Mouse (Mus musculus): ENCODE data around the gene Tnfrsf21. TPM values are rescaled to one million over a fixed set of nuclear protein-coding genes. Genes with fewer than 3 reads are reported as not detected.
A peak's percentile ranks its signal among the peaks of the same experiment; 100 is the strongest.

The Tnfrsf21 gene
- polyA plus RNA-seq, 1 experiment from 2014 or later = 16.5 TPM

- WGBS = 84% methylated on average over 7 of the region's 7 CpGs
- Histone ChIP-seq H3K36me3 (no peaks in the 10 kb centered on the region), H3K4me1 (replicated peaks) (no peaks in the 10 kb centered on the region), H3K27ac (no peak overlapping the region), H3K9me3 (no peaks in the 10 kb centered on the region), H3K9ac (no peak overlapping the region), H3K4me3 (replicated peaks) (no peak overlapping the region), H3K27me3 (replicated peaks) (no peaks in the 10 kb centered on the region), H3K4me2 (replicated peaks) (no peak overlapping the region)
- no peak for ATAC-seq
Observed at GRCm38 (mm10) chr17:43000598-43000997, 15.8 kb upstream of the Tnfrsf21 start.

DNA sequence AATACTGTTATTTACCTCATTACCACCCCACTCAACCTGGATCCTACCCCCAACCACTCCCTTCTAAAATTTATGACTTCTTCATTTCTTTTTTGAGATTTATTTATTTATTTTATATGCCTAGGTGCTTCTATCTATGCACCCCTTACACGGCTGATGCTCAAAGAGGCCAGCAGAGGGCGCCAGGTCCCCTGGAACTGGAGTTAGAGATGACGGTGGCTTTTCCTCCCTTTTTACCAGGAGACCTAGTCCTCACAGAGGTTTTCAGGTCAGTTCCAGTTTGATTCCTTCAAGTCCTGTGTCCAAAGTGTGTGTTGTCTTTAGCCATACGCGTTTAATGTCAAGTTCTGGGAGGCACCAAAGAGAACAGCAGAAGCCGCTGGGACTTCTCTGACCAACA is 3.6 kb upstream of the Tnfrsf21 start:
- H3K4me2 ChIP-seq (replicated peaks) = no peak overlapping the region
- 22% methylated on average over 6 of the region's 6 CpGs for WGBS
- H3K4me1 ChIP-seq (replicated peaks) = no peaks in the 10 kb centered on the region
- H3K27ac ChIP-seq = no peak overlapping the region
- no peak for ATAC-seq
- no peaks in the 10 kb centered on the region for H3K9me3 ChIP-seq
- no peaks in the 10 kb centered on the region for H3K36me3 ChIP-seq
- H3K27me3 ChIP-seq (replicated peaks) = no peaks in the 10 kb centered on the region
- H3K9ac ChIP-seq = no peak overlapping the region
- no peak overlapping the region for H3K4me3 ChIP-seq (replicated peaks)

DNA sequence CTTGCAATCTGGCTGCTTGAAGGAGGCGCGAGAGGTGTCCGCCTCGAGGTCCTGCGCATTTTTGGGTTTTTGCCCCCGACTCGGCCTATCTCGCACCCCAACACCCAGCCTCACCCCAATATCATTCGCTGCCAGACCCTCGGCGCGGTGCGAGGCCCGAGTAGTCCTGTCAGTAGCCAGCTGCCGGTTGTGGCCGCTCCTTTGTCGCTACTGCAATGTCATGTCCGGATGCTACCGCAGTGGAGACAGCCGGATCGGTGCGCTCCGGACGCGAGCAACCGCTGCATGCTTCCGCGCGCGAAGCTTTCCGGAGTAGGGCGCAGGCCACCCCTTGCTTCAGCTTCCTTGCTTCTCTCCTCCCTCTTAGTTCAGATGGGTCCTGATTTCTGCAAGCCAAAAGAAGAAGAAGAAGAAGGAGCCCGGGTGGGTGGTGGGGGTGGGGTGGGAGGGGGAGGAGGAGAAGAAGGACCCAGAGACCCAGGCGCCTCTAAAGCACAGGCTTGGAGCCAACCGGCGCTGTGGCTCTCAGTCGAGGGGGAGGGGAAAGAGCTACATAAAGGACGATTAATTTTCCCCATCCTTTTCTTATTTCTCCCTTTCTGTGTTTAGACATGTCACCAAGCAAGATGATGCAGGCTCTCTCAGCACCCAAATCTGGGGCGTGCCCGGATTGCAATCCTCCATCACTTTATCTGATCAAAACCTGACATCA is 1.1 kb downstream of the Tnfrsf21 start:
- ATAC-seq = peak; percentile 50
- H3K27ac ChIP-seq = peak overlapping the region; percentile 36
- WGBS = 2% methylated on average over 40 of the region's 40 CpGs

GRCm38 (mm10) chr17:43018071-43018470 is 1.7 kb downstream of the Tnfrsf21 start:
- H3K4me3 ChIP-seq (replicated peaks) = peak overlapping the region; percentile 86
- no peaks in the 10 kb centered on the region for H3K36me3 ChIP-seq
- no peak overlapping the region for H3K27ac ChIP-seq
- H3K27me3 ChIP-seq (replicated peaks) = no peaks in the 10 kb centered on the region
- H3K4me2 ChIP-seq (replicated peaks) = peak overlapping the region; percentile 99
- H3K9ac ChIP-seq = no peak overlapping the region
- no peak for ATAC-seq
- H3K4me1 ChIP-seq (replicated peaks) = no peaks in the 10 kb centered on the region
- no peaks in the 10 kb centered on the region for H3K9me3 ChIP-seq

More for the DNA sequence above, 1.1 kb downstream of the Tnfrsf21 start:
- peak overlapping the region; percentile 86 for H3K4me3 ChIP-seq (replicated peaks)
- no peaks in the 10 kb centered on the region for H3K4me1 ChIP-seq (replicated peaks)
- no peaks in the 10 kb centered on the region for H3K36me3 ChIP-seq
- peak overlapping the region; percentile 73 for H3K9ac ChIP-seq
- no peaks in the 10 kb centered on the region for H3K9me3 ChIP-seq
- peak overlapping the region; percentile 99 for H3K4me2 ChIP-seq (replicated peaks)
- no peaks in the 10 kb centered on the region for H3K27me3 ChIP-seq (replicated peaks)

DNA sequence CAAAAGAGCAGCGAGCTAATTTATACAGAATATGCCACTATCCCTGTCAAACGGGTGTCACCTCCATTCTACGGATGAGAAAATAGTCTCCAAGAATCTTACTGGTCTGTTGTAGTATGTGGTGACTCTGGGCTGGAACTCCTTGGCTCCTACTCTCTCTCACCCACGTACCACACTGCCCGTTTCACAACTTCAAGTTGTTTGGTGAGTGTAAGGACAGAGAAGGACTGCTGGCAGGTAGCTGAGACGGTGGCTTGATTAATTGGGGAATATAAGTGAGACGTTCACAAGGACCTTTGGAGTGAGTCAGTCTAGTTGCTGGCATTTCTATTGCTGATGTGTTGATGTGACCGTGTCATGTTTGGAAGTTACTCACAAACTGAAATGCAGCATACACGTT is 3.3 kb downstream of the Tnfrsf21 start:
- Histone ChIP-seq H3K4me2 (replicated peaks) (no peak overlapping the region), H3K27me3 (replicated peaks) (no peaks in the 10 kb centered on the region), H3K9me3 (no peaks in the 10 kb centered on the region), H3K27ac (no peak overlapping the region), H3K36me3 (no peaks in the 10 kb centered on the region), H3K4me3 (replicated peaks) (no peak overlapping the region), H3K4me1 (replicated peaks) (no peaks in the 10 kb centered on the region), H3K9ac (no peak overlapping the region)
- ATAC-seq = no peak
- 92% methylated on average over 9 of the region's 9 CpGs for WGBS

DNA sequence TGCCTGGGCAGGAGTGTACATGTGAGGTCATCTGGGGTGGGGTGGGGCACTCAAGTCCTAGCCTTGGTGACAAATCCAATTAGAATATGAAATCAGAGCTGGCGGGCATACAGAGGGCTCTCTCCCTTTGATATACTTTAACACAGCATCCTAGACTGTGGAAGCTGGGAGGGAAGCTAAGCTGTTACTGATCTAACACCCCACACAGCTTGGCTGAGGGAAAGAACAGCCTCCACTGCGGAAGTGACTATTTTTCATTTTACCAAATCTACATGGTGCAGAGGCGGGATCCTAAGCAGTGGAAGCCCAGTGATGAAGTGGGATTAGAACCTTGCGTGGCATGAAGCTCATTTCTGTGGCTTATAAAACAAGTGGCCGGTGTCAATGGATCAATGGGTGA is 4.7 kb downstream of the Tnfrsf21 start:
- no peaks in the 10 kb centered on the region for H3K4me1 ChIP-seq (replicated peaks)
- ATAC-seq = no peak
- H3K9ac ChIP-seq = no peak overlapping the region
- H3K9me3 ChIP-seq = no peaks in the 10 kb centered on the region
- H3K4me3 ChIP-seq (replicated peaks) = no peak overlapping the region
- H3K27me3 ChIP-seq (replicated peaks) = no peaks in the 10 kb centered on the region
- no peaks in the 10 kb centered on the region for H3K36me3 ChIP-seq
- no peak overlapping the region for H3K27ac ChIP-seq
- 92% methylated on average over 5 of the region's 5 CpGs for WGBS
- H3K4me2 ChIP-seq (replicated peaks) = no peak overlapping the region

DNA sequence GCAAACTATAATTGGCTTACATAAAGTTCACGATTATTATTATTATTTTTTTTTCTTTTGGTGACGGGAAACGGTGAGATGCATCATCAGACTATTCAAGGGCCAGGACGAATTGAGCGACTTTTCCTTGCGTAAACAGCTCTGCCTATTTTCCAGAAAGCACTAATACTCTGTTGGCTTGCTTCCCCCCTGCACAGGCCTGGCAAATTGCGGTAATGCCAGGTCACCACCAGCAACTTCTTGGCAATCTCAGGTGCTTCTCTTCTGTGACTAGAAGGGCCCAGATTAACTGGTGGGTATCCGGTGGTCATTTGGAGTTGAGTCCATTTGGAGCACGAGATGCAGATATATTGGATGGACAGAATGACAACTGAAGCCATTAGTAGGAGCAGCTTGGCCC is 5.7 kb downstream of the Tnfrsf21 start:
- H3K4me1 ChIP-seq (replicated peaks) = no peaks in the 10 kb centered on the region
- no peak overlapping the region for H3K4me2 ChIP-seq (replicated peaks)
- WGBS = 88% methylated on average over 9 of the region's 9 CpGs
- H3K9ac ChIP-seq = no peak overlapping the region
- no peak overlapping the region for H3K4me3 ChIP-seq (replicated peaks)
- H3K36me3 ChIP-seq = no peaks in the 10 kb centered on the region
- no peaks in the 10 kb centered on the region for H3K9me3 ChIP-seq
- no peaks in the 10 kb centered on the region for H3K27me3 ChIP-seq (replicated peaks)
- no peak for ATAC-seq
- no peak overlapping the region for H3K27ac ChIP-seq

GRCm38 (mm10) chr17:43023637-43024217 is 7.4 kb downstream of the Tnfrsf21 start:
- H3K27ac ChIP-seq = no peak overlapping the region
- H3K4me2 ChIP-seq (replicated peaks) = no peak overlapping the region
- ATAC-seq = no peak
- no peaks in the 10 kb centered on the region for H3K4me1 ChIP-seq (replicated peaks)
- no peaks in the 10 kb centered on the region for H3K27me3 ChIP-seq (replicated peaks)
- no peaks in the 10 kb centered on the region for H3K9me3 ChIP-seq
- H3K4me3 ChIP-seq (replicated peaks) = no peak overlapping the region
- WGBS = 78% methylated on average over 12 of the region's 12 CpGs
- H3K36me3 ChIP-seq = no peaks in the 10 kb centered on the region
- no peak overlapping the region for H3K9ac ChIP-seq

DNA sequence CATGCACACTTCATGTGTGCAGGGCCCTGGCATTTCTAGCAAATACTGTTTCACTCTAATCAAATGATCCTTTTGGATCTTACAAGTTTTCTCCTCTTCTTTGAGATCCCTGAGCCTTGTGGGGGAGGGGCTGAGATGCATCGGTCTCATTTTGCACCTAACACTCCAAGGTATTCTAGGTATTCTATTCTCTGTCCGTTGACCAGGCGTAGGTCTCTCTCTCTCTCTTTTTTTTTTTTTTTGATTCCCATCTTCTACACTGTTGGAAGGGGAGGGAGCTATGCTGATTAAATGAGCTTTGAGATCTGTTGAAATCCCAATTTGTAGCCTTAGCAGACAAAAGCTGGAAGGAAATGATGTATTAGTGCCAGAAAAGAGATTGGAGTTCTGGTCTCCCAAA is 8.2 kb downstream of the Tnfrsf21 start:
- no peaks in the 10 kb centered on the region for H3K27me3 ChIP-seq (replicated peaks)
- no peaks in the 10 kb centered on the region for H3K4me1 ChIP-seq (replicated peaks)
- H3K27ac ChIP-seq = no peak overlapping the region
- WGBS = 76% methylated on average over 3 of the region's 3 CpGs
- no peak overlapping the region for H3K4me2 ChIP-seq (replicated peaks)
- no peak overlapping the region for H3K4me3 ChIP-seq (replicated peaks)
- no peak for ATAC-seq
- no peaks in the 10 kb centered on the region for H3K36me3 ChIP-seq
- H3K9ac ChIP-seq = no peak overlapping the region
- no peaks in the 10 kb centered on the region for H3K9me3 ChIP-seq

DNA sequence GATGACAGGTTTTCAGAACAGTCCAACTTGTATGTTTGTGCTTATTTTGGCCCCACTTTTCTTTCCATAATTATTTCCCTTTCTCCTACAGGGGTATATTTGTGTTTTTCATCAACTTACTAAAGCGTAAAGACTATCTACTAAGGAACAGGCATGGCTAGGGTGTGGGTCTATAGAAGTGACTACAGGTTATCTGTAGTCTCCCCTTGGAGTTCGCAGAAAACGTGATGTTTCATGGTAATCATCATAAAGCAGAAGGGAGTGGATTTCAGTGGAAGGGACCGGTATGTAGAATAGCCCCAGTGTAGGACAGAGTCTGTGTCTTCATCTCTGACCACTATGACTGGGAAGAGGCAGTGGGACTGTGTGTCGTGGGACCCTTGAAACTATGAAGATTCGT is 8.7 kb downstream of the Tnfrsf21 start:
- H3K4me1 ChIP-seq (replicated peaks) = no peaks in the 10 kb centered on the region
- no peaks in the 10 kb centered on the region for H3K36me3 ChIP-seq
- H3K27ac ChIP-seq = no peak overlapping the region
- H3K4me2 ChIP-seq (replicated peaks) = no peak overlapping the region
- WGBS = 87% methylated on average over 6 of the region's 6 CpGs
- ATAC-seq = peak; percentile 63; the same call in 1 of the 2 replicates
- no peaks in the 10 kb centered on the region for H3K27me3 ChIP-seq (replicated peaks)
- H3K4me3 ChIP-seq (replicated peaks) = no peak overlapping the region
- no peaks in the 10 kb centered on the region for H3K9me3 ChIP-seq
- H3K9ac ChIP-seq = no peak overlapping the region

- H3K4me1 ChIP-seq (replicated peaks) = no peaks in the 10 kb centered on the region
- H3K9ac ChIP-seq = no peak overlapping the region
- H3K4me3 ChIP-seq (replicated peaks) = no peak overlapping the region
- H3K36me3 ChIP-seq = no peaks in the 10 kb centered on the region
- H3K27ac ChIP-seq = no peak overlapping the region
- H3K9me3 ChIP-seq = no peaks in the 10 kb centered on the region
- no peaks in the 10 kb centered on the region for H3K27me3 ChIP-seq (replicated peaks)
- 90% methylated on average over 22 of the region's 22 CpGs for WGBS
- no peak for ATAC-seq
- no peak overlapping the region for H3K4me2 ChIP-seq (replicated peaks)
Observed at GRCm38 (mm10) chr17:43025819-43026593, 9.7 kb downstream of the Tnfrsf21 start.

DNA sequence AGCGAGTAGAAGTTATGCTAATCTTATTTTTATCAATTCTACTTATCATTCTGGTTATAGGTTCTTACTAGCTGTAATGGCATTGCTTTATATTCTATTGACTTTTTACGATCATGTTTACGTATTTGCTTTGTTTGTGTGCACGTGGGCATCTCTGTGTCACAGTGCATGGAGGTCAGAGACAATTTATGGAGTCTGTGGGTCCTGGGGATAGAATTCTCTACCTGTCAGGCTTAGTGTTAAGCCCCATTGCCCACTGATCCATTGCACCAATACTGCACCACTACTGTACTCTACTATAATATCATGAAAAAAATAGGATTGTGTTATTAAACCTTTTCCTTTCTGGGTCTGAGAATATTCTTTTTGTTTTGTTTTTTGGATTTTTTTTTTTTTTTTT is 10.4 kb downstream of the Tnfrsf21 start:
- no peak for ATAC-seq
- no peaks in the 10 kb centered on the region for H3K27me3 ChIP-seq (replicated peaks)
- H3K4me2 ChIP-seq (replicated peaks) = no peak overlapping the region
- H3K36me3 ChIP-seq = no peaks in the 10 kb centered on the region
- WGBS = 77% methylated on average over 4 of the region's 4 CpGs
- no peak overlapping the region for H3K9ac ChIP-seq
- no peak overlapping the region for H3K27ac ChIP-seq
- H3K4me3 ChIP-seq (replicated peaks) = no peak overlapping the region
- no peaks in the 10 kb centered on the region for H3K4me1 ChIP-seq (replicated peaks)
- no peaks in the 10 kb centered on the region for H3K9me3 ChIP-seq

Measured in intestine, embryonic 15.5 days (tissue).